Mouse (Mus musculus) thymus, adult 2 months (tissue): ENCODE measurements around the gene Senp8.

Experiments used
- CTCF ChIP-seq: fragments of 200-500 bp; IDR thresholded peaks from 2 replicates; pipeline ENCODE4 v1.5.1; 2012; ENCODE audit warnings: mild to moderate bottlenecking, control low read depth, low read length, moderate library complexity, borderline replicate concordance; ENCODE audit not compliant: control insufficient read depth, poor library complexity, insufficient read depth; ENCODE audit errors: extremely low read depth
- POLR2A ChIP-seq: fragments of 200-500 bp; IDR thresholded peaks from 2 replicates; pipeline ENCODE4 v1.6.1; 2012; ENCODE audit warnings: mild to moderate bottlenecking, low read length, control low read depth, moderate library complexity; ENCODE audit not compliant: control insufficient read depth, poor library complexity, insufficient read depth; ENCODE audit errors: extremely low read depth

DNA sequence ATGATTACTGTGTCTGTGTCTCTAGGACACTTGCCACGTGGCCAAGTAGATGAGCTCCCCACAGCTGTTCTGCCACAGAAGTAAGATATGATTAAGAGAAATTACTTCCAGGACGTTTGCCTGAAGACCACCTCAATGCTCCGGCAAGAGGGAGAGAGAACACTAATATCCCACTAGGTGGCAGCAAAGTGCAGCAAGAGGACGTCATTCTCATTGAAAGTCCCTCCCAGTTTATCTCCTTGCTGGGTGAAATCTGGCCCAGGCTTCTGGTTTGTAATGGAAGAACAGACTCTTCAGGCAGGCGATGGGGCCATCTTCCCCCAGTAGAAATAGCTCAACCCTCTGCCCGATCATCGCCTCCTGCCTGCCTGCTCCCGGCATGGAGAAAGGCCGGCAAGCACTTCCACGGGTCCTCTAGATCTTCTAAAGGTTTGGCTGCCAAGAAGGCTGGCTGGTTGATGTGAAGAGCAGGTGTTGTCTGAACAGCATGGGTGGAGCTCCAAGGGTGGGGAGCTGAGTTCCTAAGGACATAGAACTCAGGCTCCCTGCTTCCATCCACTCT lies 27.3 kb downstream of the Senp8 start:
- TF ChIP-seq POLR2A, result no peak
- TF ChIP-seq CTCF, result no peak
